Mouse (Mus musculus): ENCODE data around the gene Nuak2.
A peak's percentile ranks its signal among the peaks of the same experiment; 100 is the strongest.

The Nuak2 gene

GRCm38 (mm10) chr1:132355162-132355601, 39.3 kb downstream of the Nuak2 start:
- no peak for DNase-seq

DNA sequence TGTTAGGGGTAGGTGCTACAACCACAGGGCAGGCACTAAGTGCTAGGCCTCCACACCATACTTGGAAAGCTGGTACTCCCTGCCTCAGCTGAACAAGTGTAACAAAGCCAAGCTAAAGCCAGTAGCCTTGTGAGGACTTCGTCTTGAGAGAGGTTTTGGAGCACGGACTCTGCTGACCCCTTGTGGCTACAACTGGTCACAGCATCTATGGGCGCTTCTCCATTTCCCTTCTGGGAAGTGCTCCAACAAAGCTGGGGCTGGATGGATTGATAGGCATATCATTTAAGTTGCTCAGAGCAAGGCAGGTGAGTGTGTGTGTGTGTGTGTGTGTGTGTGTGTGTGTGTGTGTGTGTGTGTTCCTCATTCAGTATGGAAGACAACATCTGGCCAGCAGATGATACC, 39.9 kb downstream of the Nuak2 start:
- peak; percentile 90 to 92 for DNase-seq

GRCm38 (mm10) chr1:132356841-132357240, 40.9 kb downstream of the Nuak2 start:
- no peak for DNase-seq

DNA sequence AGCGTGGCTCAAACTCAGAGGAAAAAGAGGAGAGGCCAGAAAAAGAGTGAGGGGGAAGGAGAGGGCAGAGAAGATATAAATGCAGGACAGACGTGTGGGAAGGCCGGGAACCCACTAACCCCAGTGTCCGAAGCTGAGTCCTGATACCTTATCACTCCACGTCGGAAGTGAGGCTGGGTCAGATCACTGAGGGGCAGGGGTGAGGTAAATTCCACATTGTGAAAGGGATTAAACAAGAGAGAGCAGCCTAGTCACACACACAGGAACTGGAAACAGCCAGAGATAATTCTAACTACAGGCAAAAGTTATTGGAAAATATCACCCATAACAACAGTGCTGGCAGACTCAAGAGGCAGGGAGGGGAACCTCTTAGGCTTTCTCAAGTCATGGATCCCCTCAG, 46.0 kb downstream of the Nuak2 start:
- no peak for DNase-seq

DNA sequence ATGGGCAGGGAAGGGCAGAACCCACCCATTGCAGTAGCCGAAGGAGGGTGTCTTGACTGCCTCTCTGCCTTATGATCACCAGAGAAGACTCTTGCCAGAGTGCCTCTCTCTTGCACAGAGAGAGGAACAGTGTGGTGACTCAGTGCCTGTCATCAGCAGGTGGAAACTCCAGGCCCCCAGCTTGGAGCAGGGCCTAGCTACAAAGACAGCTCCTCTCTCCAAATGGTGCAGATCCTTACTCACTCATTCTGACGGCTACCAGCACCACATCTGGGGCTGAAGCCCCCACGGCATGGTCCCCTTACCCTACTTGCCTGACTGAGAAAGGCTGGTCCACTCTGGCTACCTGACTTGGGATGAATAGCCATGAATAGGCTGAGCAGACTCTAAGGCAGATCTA, 48.5 kb downstream of the Nuak2 start:
- DNase-seq, result peak; percentile 19 to 59

DNA sequence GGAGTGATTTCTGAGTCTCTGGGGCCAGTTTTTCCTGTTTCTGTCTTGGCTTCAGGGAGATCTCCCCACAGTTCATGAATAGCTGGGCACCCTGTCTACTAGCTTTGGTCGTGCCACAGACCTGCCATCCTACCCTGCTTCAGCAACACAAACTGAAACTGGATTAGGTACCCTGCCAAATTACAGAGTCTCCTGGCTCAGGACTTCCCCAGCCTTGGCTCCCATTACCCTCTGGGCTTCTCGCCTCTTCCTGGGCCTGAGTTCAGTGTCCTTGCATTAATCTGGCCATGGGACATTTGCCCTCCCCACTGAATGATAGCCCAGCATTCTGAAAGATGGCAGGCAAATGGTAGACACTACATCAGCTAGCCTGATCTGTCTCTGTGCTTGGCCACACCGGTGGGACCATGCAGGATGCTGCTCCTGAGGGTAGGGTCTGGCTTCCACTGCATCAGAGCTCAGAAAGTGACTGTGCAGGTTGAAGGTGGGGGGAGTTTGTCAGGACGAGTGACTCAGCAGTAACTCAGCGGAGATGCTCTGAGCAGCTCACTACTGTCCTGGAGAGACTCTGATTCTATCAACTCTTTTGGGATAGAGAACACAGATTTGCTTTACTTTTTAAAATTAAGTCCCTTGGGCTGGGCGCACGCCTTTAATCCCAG, 49.1 kb downstream of the Nuak2 start:
- DNase-seq, result peak; percentile 76 to 77

DNA sequence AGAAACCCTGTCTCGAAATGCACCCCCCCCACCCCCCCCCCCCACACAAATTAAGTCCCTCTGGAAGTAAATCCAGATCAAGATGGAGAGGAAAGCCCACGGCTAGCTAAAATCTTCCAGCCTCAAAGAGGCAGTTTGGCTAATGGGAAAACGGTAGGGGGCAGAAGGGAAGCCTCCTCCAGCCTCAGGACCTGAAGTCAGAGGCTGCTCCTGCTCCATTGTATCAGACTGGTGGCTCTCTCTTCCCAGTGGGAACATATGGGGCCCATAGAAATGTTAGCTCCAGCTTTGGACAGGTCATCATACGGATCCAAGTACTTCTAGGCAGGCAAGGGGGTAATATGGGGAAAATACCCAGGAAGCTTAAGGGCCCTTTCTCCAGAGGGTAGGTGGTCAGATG, 49.7 kb downstream of the Nuak2 start:
- DNase-seq, result no peak

GRCm38 (mm10) chr1:132366235-132366634, 50.3 kb downstream of the Nuak2 start:
- no peak for DNase-seq

GRCm38 (mm10) chr1:132366937-132367336, 51.0 kb downstream of the Nuak2 start:
- DNase-seq, result no peak

DNA sequence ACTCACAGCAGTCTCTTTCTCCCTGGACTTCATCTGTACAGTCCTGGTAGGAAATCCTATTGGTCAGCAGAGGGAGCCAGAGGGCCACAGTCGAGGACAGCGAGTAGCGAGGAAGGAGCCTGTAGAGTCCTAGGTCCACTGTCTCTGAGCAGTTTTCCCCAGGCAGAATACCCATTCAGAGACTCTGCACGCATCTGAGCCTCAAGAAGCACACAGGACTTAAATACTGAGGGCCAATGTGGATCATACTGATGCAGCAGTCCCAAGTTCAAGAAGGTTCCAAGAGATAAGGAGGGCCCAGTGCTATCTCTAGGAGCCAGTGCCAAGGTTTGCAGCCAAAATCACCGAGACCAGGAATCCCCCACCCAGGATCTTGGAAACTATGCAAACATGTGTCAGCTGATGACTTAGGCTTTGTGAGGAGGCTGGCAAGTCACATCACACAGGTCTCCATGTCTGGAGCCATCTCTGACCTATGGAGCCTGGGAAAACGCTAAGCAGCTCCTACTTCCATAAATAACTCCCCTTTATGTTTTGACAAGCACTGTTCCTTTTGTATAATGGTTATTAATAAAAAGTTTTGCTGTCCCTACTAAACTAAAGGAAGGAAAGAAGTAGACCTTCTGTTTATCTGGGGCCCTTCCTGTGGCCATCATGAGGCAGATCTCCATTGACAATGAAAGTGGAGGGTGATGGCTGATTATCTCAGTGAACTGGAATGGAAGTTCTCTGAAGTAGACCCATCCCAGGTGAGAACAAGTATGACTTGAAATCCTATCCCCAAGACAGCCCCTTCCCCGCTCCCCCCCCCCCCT, 52.0 kb downstream of the Nuak2 start:
- DNase-seq, result peak; percentile 87 to 92

DNA sequence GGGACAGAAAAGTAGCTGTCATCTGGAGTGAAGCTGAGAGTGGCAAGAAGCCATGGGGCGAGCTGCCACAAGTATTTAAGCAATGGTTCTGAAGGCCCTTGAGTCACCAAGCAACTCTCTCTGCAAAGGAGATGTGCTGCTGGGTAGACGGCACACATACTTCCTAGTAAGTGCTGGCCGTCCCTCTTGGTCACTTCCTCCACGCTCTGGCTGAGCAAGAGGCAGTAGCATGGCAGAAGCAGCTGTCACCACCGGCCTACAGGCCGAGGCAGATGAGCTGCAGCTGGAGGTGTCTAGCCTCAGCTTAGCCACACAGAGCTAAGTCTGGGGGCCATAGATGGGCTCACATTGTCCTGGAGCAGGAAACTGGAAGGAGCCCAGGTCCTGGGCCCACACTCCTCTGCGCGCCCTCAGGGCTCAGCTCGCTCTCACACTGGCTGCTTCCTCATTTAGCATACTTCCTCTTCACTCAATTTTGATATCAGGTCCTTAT, 54.8 kb downstream of the Nuak2 start:
- DNase-seq, result no peak

GRCm38 (mm10) chr1:132371298-132372081, 55.6 kb downstream of the Nuak2 start:
- DNase-seq, result no peak

GRCm38 (mm10) chr1:132372354-132372753, 56.4 kb downstream of the Nuak2 start:
- DNase-seq, result no peak

DNA sequence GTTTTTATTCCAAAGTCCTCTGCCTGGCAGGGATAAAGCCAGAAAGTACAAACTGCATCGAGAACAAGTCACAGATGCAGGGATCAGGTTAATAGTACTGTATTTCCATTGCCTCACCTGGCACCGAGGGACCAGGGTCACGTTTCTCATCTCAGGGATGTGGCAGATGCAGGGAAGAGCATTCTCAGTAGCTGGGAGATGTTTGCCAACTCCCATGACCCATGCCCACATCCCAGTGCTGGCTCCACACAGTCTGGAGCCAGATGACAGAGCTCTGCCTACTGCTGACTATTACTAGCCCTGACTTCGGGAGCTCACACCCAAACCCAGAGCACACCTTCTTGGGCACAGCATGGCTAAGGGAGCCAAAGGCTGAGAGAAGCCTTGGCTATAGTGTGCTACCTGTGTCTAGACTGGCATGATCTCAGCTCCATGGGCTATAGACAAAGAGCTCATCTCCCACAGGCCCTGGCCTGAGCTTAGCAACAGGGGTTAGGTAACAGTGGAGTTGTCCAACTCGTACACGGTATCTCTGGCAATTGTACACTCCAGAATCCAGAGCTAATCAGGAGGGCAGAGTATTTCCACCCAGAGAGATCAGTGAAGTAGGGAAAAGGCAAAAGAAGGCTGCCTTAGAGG, 57.1 kb downstream of the Nuak2 start:
- no peak for DNase-seq

DNA sequence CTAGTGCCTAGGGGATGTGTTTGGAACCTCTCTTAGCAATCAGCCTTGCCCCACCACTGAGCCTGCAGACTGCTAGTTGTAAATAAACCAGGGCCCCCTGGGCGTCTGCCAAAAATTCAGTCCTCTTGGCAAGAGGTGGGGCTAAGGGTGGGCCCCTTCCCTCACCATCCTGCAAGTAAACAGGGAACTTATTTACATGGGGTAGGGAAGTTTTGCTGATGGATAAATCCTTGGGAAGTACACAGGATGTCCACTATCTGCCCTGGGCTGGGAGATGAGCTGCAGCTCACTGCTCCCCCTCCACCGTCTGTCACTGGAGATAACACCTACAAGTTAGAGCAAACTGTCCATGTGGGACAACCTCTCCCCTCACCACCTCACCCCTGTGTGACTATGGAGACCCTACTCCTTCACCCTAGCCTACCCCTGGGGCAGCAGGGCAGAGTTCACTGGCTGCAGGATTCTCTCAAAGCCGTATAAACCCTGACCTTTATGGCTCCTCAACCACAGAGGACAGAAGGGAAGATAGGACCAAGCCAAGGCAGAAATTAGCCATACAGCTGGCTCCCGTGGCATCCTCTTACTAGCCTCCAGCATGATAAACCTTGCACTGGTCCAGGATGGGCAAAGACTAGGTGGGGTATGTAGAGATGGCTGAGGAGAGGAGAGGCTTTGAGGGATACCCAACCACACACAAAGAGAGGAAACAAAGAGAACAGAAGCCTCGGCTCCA, 58.4 kb downstream of the Nuak2 start:
- peak in 1 of 2 experiments; percentile 59 for DNase-seq

- peak in 1 of 2 experiments; percentile 7 for DNase-seq
These were observed 58.9 kb downstream of the Nuak2 start for GRCm38 (mm10) chr1:132374873-132375244.

- peak in 1 of 2 experiments; percentile 14 for DNase-seq
These were observed 59.3 kb downstream of the Nuak2 start for GRCm38 (mm10) chr1:132375256-132375655.

DNA sequence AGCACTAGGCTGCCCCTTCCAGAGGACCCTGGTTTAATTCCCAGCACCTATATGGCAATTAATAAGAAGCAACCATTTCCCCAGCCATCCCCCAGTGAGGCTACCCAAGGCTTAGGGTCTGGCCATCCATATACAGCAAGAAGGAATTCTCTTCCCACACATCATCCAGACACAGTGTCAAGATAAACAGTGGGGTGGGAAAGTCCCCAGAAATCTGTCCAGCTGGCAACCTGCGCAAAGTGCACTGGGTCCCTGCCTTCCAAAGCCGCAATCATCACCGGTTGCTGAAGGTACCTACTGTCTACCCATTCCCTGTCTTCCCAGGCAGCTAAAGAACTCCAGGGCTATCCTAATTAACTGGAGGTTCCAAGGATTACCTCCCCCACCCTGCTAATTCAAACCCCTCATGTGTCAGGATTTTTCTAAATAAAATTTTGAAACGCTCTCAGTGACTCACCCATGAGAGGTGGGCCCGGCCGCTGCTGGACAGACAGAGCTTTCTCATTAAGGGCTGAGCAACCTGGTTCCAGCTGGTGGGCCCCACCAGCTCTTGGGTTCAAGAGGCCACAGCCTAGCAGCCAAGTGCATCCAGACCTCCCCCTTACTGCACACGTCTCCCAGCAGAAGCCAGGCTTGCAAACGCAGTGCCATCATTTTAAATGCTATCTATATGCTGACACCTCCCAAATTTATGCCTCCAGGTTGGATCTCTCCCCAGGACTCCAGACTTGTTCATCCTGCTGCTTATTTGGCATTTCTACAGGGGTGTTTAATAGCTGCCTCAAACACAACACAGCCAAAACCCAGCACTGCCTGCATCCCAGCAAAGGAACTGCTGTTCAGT, 60.5 kb downstream of the Nuak2 start:
- DNase-seq, result peak; percentile 17 to 32

DNA sequence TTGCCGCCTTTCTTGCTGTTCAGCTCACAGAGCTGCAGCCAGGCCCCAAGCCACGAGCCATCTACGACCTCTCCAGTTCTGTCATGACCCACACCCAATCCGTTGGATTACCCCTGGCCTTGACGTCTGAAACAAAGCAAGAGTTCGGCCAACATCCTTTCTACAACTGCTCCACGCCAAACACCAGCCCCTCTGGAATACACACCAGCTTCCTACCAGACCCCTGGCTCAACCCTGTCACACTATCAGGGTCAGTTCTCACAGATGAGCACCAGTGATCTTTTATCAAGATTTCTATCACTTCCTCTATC, 61.1 kb downstream of the Nuak2 start:
- DNase-seq, result peak in 1 of 2 experiments; percentile 39

DNA sequence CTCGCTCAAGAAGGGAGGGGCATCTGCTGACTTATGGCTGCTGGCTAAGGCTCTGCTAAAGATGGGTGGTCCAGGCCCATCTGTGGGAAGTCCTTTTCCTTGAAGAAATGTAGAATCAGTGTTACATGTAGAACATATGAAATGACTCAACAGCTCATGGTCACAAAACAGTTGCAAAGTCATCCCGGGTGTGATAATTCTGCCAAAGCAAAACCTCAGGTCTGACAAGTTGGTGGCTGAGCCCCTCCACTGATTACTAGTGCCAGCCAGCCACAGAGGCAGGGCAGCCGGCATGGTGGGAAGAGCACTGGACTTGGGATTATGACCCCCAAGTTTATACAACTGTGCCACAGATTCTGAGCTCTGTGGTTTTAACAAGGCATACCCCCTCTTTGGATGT, 61.9 kb downstream of the Nuak2 start:
- DNase-seq, result peak in 1 of 2 experiments; percentile 3

GRCm38 (mm10) chr1:132380550-132381100, 64.7 kb downstream of the Nuak2 start:
- peak; percentile 53 to 57 for DNase-seq
